Mouse (Mus musculus) CH12.LX (cell line): Measurements from ENCODE around the gene Pbx3.

Source experiments
- CTCF ChIP-seq, 2 experiments: IDR thresholded peaks in 1 of 2; conservative IDR thresholded peaks in 1 of 2; 2 replicates each; pipeline ENCODE4 v1.5.1; 2011 to 2012; ENCODE audit warnings: low read depth in 2 of 2, low read length in 2 of 2, improper control_type of control experiment in 1 of 2, inconsistent platforms in 1 of 2, mild to moderate bottlenecking in 1 of 2, moderate library complexity in 1 of 2
- GABPA ChIP-seq: IDR thresholded peaks from 2 replicates; pipeline ENCODE4 v1.6.1; 2012; ENCODE audit warnings: low read depth, low read length, improper control_type of control experiment, inconsistent platforms; ENCODE audit not compliant: insufficient replicate concordance
- MXI1 ChIP-seq: IDR thresholded peaks from 2 replicates; pipeline ENCODE4 v1.6.1; 2011; ENCODE audit warnings: mild to moderate bottlenecking, low read depth, low read length, improper control_type of control experiment
- NRF1 ChIP-seq: IDR thresholded peaks from 2 replicates; pipeline ENCODE4 v1.6.1; 2014; ENCODE audit warnings: low read depth, mild to moderate bottlenecking, inconsistent platforms, low read length, improper control_type of control experiment, moderate library complexity
- RAD21 ChIP-seq: IDR thresholded peaks from 2 replicates; pipeline ENCODE4 v1.6.1; 2011; ENCODE audit warnings: low read depth, mild to moderate bottlenecking, low read length, improper control_type of control experiment, moderate library complexity
- SMC3 ChIP-seq: IDR thresholded peaks from 2 replicates; pipeline ENCODE4 v1.6.1; 2011; ENCODE audit warnings: low read depth, low read length, improper control_type of control experiment

DNA sequence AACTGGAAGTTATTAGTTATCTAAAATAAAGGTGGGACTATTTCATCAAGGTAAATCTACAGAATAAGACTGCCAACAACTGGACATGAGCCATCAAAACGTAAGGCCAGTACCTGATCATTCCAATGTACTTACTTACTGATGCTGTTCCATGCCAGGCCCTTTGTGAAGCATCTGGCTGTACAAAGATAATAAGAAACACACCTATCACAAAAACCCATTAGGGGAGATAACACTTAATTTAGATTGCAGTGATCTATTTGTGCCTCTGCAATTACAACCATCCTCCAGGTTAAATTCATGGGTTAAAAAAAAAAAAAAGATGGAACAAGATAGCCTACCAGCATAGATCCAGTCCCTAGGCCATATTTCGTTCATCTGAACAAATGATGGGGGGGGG lies 88.7 kb downstream of the Pbx3 start:
- TF ChIP-seq CTCF (conservative IDR thresholded peaks at IDR 0.05 in 1 of 2, IDR thresholded peaks at IDR 0.05 in 1 of 2; ENCODE audit: low read depth in 2 of 2, low read length in 2 of 2) (no peak), NRF1 (no peak), GABPA (no peak), SMC3 (no peak), MXI1 (no peak), RAD21 (no peak)
